Mouse (Mus musculus): ENCODE data around the gene Vwc2l. TPM values are rescaled to one million over a fixed set of nuclear protein-coding genes. Genes with fewer than 3 reads are reported as not detected.

The Vwc2l gene
- not detected for polyA plus RNA-seq (2017; shearing (Covaris generic))

- no peak for ATAC-seq
These were observed at the start of gene Vwc2l for GRCm38 (mm10) chr1:70725655-70726066. TSS of gene Vwc2l (plus strand) at chr1:70725715.

DNA sequence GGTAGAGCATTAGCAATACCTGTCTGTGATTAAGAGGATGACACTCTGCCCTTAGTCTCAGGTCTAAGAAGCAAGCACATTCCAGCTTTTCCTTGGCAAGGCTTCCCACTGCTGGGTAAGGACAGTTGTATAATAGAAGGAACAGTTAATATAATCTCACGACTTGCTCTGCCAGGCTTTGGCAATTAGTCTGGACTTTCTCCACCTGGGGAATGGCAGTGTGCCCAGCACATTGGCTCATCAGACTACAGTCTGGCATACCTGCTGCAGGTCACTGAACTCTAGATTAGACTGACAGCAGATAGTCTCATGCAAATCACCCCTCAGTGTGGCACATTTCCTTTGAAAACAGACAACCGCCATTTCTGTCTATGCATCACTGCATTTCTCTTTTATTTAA is 33.0 kb upstream of the Vwc2l start:
- ATAC-seq: no peak

- ATAC-seq: no peak
These were observed 25.2 kb upstream of the Vwc2l start for GRCm38 (mm10) chr1:70700270-70700669.

DNA sequence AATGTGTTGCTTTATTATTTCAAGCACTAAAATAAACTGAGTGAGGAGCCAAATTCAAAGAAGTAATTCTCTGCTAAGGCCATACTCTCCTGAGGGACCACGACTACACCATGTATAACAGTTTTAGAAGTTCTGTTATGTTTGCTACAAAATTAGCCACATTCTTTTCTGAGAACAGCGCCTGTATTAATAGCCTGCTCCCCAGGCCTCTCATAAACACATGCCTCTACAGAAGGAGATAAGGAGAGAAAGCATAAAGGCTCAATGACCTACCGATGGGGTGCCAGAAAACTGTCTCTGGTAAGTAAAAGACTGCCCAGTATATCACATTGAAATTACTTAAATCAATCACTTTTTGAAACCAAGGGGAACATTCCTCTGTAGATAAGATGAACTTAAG is 21.6 kb upstream of the Vwc2l start:
- no peak for ATAC-seq

- no peak for ATAC-seq
These were observed 19.7 kb upstream of the Vwc2l start for GRCm38 (mm10) chr1:70705821-70706220.

DNA sequence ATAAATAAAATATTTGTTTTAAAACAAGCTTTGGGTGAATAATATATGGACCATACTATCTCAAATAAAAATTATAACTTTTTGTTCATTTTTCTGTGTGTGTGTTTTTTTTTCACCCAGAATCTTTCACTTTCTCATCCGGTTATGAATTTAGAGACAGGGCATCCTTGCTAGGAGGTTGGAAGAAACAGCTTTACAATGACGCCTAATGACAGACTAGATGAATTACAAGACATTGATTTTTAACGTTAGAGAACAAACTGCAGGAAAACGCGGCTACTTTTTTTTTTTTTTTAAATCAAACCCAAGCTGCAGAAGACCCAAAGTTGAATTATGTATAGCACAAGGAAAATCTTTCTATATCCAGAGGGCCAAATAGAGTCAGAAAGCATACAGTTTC is 470 bp upstream of the Vwc2l start:
- no peak for ATAC-seq

DNA sequence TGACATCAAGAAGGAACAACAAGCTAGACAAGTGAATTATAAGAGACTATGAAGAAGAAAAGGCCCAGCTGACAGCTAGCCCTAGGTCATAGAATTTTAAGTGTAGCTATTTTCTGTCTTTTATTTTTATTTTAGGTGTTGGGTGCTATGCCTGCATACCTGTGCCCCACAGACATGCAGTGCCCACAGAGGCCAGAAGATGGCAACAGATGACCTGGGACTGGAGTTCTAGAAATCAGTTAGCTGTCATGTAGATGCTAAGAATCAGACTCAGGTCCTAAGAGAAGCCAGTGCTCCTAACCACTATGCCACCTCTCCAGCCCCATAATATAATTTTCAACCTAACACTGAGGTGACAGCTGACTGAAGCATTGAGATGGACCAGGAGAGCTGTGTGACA is 61.6 kb downstream of the Vwc2l start:
- no peak for ATAC-seq

DNA sequence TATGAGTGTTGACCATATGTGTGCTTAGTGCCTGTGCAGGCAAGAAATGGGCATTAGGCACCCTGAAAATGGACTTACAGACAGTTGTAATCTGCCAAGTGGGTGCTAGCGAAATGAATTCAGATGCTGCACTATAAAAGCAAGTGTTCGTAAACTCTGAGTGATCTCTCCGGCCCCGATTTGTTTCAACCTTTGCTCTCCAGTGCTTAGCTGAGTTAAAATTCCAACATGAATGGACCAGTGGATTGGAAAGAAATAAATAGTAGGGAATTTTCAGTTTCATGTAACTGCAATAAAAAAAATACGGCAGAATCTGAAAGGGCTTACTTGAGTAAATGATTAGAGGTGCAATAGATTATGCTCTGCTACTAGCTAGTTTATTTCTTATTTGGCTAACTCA is 66.1 kb downstream of the Vwc2l start:
- ATAC-seq: no peak

- ATAC-seq: no peak
These were observed 69.6 kb downstream of the Vwc2l start for GRCm38 (mm10) chr1:70795094-70795493.

DNA sequence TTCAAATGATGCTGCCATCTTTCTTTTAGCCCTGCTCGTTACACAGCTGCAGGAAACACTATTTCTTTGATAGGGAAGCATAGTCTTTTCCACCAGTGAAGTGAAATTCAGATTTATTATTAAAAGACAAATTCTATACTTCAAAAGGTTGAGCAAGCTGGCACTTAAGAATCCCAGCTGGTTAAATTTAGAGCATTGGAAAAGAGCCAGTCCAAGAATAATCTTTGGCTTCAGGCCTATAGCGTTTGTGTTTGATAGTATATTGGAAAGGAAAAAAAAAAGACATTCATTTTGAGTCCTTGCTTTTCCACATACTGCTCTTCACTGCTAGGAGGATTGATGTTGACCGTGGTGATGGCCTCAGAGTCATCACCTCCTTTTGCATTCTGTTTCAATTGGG is 77.9 kb downstream of the Vwc2l start:
- ATAC-seq: no peak

- no peak for ATAC-seq
These were observed 97.6 kb downstream of the Vwc2l start for GRCm38 (mm10) chr1:70823111-70823510.

DNA sequence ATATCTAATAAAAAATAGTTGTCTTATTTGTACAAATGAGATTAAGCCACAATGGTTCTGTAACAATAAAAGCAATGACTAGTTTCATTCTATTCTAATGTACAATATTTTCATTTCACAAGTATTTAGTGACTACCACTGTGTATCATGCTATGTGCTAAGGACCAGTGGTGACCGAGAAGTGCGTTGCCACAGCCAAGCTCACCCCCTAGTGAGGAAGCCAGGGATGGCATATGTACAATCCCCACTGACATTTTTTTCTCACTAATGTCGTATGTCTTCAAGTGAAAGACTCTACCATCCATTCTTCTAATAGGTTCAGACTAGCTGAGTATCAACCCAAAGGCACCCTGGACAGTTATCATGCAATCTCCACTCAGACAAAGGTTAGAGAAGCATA is 107.7 kb downstream of the Vwc2l start:
- no peak for ATAC-seq

DNA sequence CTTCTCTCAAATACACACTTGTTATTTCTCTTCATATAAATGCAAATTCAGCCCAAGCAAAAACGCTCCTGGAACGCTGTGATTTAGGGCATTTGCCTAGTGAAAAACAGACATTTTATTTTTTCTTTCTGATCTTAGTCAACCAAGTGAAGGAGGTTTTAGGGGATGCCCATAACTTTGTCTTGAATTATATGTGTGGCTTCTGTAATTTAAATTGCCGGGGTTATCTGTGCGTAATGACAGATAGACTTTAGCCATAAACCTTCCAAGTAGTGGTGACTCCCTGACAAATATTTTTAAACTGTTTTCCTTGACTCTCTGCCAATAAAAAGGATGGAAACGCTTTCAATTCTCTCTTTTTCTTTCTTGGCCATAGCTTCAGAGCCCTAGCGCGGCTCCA is 116.7 kb downstream of the Vwc2l start:
- no peak for ATAC-seq

DNA sequence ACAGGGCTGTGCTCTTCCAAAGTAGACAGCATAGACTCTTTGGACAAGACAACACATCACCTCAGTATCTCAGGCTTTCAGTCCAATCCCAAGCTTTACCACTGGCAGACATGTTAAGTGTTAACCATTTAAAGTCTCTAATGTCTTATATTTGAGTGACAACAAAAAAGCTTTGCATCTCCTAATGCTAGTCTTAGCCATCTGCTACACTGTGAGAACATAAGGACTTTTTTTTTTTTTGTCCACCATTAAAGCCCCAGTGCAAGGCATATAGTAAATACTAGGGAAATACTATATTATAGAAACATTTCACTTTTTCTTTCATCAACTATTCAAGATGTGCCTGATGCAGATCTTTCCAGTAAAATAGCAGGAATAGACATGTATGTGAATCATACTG is 119.8 kb downstream of the Vwc2l start:
- ATAC-seq: no peak

- ATAC-seq: no peak
These were observed 126.3 kb downstream of the Vwc2l start for GRCm38 (mm10) chr1:70851633-70852390.

DNA sequence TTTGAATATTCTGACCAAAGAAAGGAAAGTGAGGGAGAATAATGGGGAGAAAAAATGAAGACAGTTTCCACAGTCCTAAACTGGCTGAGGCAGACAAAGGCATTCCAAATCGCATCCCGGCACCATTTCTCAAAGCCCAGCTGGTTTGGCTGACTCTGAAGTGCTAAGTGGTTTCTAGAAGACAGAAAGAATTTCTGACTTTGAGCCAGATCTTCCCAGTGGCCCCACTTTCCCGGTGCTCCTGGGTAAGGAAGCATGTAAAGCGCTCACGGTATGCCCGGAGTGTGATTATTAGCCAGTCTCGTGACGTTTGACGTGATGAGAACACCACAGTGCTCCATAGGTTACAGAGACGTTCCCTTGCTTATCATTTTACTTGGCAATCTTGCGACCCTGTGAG is 127.9 kb downstream of the Vwc2l start:
- ATAC-seq: no peak

GRCm38 (mm10) chr1:70855912-70856311 is 130.4 kb downstream of the Vwc2l start:
- no peak for ATAC-seq

GRCm38 (mm10) chr1:70861672-70862071 is 136.2 kb downstream of the Vwc2l start:
- no peak for ATAC-seq

DNA sequence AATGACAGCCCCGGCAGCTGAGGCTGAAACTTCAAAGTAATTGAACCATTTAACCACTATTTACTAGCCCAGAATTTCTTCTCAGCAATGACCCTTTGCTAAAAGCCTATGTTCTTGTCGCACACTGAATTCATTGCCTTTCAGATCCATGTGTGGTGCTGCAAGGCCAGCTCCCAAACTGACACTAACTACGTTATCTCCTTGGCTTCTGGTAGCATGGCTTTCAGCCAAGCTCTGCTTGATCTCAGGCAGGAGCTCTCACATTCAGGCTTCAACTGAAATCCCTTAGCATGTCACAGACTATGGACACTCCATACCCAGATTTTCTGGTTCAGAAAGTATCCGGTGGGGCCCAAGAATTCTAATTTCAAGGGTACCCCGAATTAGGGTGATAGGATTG is 140.6 kb downstream of the Vwc2l start:
- ATAC-seq: no peak

- no peak for ATAC-seq
These were observed 155.0 kb downstream of the Vwc2l start for GRCm38 (mm10) chr1:70880496-70880895.

DNA sequence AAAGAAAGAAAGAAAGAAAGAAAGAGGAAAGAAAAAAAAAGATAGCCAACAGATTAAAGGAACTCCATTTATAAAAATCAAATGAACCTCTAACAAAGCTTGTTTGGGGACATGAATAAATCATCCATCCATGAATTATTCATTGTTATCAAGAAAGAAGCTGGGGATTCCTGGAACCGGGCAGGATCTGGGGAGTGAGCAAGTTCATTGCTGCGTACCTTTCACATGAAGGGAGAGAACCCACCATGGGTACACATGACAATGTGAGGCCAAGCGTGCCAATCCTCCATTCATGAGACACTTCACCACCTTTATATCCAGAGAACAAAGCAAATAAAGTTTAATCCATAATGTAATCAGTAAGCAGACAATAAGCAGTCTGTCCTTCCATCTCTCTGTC is 155.8 kb downstream of the Vwc2l start:
- no peak for ATAC-seq

GRCm38 (mm10) chr1:70884156-70884555 is 158.6 kb downstream of the Vwc2l start:
- no peak for ATAC-seq

DNA sequence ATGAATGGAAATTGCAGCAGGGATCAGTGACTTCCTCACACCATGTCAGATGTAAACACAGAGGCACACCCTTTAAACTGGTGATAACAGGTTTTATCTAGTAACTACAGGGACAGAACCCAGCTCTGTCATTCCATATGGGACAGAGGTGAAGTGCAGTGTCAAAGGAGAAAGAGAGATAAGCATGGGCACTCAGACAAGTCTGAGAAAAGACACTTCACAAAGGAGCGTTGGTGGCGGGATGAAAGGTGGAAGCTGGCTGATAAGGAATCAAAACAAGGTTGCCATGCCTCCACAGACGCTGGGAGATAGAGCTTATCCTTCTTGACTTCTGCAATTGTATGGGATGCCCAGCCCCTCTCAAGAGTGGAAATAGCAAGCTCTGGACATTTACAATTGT is 176.8 kb downstream of the Vwc2l start:
- no peak for ATAC-seq

DNA sequence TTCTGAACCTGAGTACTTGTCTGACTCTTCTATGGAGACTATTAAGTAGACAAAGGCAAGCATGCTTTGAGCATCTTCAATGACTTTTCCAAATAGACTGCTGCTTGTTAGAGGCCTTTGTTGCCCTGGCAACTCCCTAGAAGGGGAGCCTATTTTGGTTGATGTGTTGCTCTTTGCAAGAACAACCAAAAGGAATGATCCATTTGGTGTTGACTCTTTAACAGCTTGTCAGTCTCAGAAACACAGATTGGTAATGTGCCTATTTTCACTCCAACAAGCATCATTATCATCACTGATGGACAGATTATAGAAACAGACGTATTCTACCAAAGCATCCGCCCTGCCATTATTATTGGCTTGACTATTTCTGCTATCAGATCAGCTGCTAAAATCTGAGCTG is 181.9 kb downstream of the Vwc2l start:
- ATAC-seq: no peak

GRCm38 (mm10) chr1:70911235-70911634 is 185.7 kb downstream of the Vwc2l start:
- no peak for ATAC-seq

Measured in CD4-positive, CD25-positive, alpha-beta regulatory T cell, adult 4 months (primary cell).